11 mouse cellular contexts compared by ENCODE assay signal in the genomic region with DNA sequence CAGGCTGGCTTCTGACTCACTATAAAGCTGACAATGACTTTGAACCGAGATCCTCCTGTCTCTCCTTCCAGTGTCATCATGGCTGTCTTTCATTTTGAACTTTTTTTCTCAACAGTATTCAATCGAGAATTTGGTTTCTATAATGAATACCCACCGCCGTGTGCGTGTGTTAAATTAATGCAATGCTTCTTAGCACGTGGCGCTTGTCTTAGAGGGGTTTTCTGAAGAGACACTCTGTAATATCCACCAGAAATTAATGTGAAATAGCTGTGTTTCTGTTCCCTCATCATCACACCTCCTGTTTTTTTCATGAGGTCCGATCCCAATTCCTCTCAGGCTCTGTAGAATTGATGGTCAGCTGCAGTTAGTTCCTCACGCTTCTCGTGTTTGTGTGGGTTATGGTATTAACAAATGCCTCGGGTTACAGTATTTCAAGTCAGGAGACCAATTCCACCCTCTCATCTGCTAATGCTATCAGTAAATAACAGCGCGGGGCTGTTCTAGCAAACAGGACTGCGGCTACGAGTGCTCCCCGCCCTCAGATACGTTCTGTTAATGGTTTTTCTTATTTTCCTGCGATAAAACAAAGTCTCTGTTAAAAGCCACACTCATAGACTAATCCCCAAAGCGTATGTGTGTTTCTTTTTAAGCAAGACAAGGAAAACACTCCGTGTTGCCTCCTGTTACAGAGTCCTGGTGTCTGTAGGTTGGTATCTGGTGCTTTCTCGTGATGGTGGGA. TPM values are rescaled to one million over a fixed set of nuclear protein-coding genes. Genes with fewer than 3 reads are reported as not detected.
DNase-seq lines count a peak whose midpoint lies in the region; ATAC-seq lines count a peak whose summit lies in the region.
"Had no signal": no experiment of that assay in that cellular context is flagged by ENCODE, and none has a peak within 500 bp of the region (broad histone marks: within the 10 kb centered on the region; RNA-seq: fewer than 3 reads in every experiment).

No protein-coding gene starts in this region.

- H3K27ac ChIP-seq in forebrain, embryonic 15.5 days (replicated peaks): 0 out of 2 replicates have a peak overlapping the region, but pooled peaks have one; percentile 8
- no peak overlapping the region for H3K27ac ChIP-seq in forebrain, embryonic 10.5 days
- H3K27ac ChIP-seq in liver, embryonic 15.5 days (replicated peaks): peak overlapping the region; percentile 95
- H3K27ac ChIP-seq: limb, embryonic 15.5 days had no signal

- no peak overlapping the region for H3K9ac ChIP-seq in forebrain, embryonic 15.5 days (replicated peaks)
- peak overlapping the region; percentile 58 for H3K9ac ChIP-seq in liver, embryonic 15.5 days
- H3K9ac ChIP-seq: limb, embryonic 15.5 days had no signal

- H3K9me3 ChIP-seq in forebrain, embryonic 15.5 days: no peaks in the 10 kb centered on the region
- no peaks in the 10 kb centered on the region for H3K9me3 ChIP-seq in forebrain, embryonic 10.5 days
- no peaks in the 10 kb centered on the region for H3K9me3 ChIP-seq in liver, embryonic 15.5 days (replicated peaks)
- H3K9me3 ChIP-seq: limb, embryonic 15.5 days had no signal

- WGBS in forebrain, embryonic 15.5 days: 72% methylated on average over 21 of the region's 21 CpGs
- WGBS in forebrain, embryonic 10.5 days: 86% methylated on average over 21 of the region's 21 CpGs
- WGBS in liver, embryonic 15.5 days (ENCODE audit: insufficient replicate concordance): 25% methylated on average over 21 of the region's 21 CpGs

- H3K4me1 ChIP-seq in forebrain, embryonic 15.5 days: peaks cover 13% of the 10 kb centered on the region
- peaks cover 55% of the 10 kb centered on the region for H3K4me1 ChIP-seq in forebrain, embryonic 10.5 days
- H3K4me1 ChIP-seq in liver, embryonic 15.5 days (replicated peaks): peaks cover 96% of the 10 kb centered on the region

- H3K4me2 ChIP-seq in forebrain, embryonic 15.5 days (replicated peaks): no peak overlapping the region
- H3K4me2 ChIP-seq in liver, embryonic 15.5 days: peak overlapping the region; percentile 71
- H3K4me2 ChIP-seq: limb, embryonic 15.5 days had no signal

- no peaks in the 10 kb centered on the region for H3K36me3 ChIP-seq in forebrain, embryonic 15.5 days
- no peaks in the 10 kb centered on the region for H3K36me3 ChIP-seq in forebrain, embryonic 10.5 days (replicated peaks)
- no peaks in the 10 kb centered on the region for H3K36me3 ChIP-seq in liver, embryonic 15.5 days (replicated peaks)
- H3K36me3 ChIP-seq: limb, embryonic 15.5 days had no signal

- no peaks in the 10 kb centered on the region for H3K27me3 ChIP-seq in forebrain, embryonic 15.5 days
- peaks cover 12% of the 10 kb centered on the region; the same call in 1 of the 2 replicates for H3K27me3 ChIP-seq in forebrain, embryonic 10.5 days (ENCODE audit: poor library complexity, severe bottlenecking)
- no peaks in the 10 kb centered on the region for H3K27me3 ChIP-seq in liver, embryonic 15.5 days

- ATAC-seq in forebrain, embryonic 15.5 days (replicated peaks): no peak
- ATAC-seq in liver, embryonic 15.5 days (ENCODE audit: insufficient read depth): peak; percentile 59

- DNase-seq in forebrain, embryonic 10.5 days (ENCODE audit: extremely low spot score, low spot score): no peak
- peak; percentile 29 for DNase-seq in spleen, adult 12 weeks (ENCODE audit: low spot score)
- no peak for DNase-seq in spleen, postnatal 14 days (ENCODE audit: low spot score in 2 of 2)
- DNase-seq in cerebellum, adult 11-12 months: no peak
- no peak for DNase-seq in cerebellum, adult 9-11 months
- no peak for DNase-seq in right cerebral cortex, postnatal 25 days
- DNase-seq: kidney, postnatal 14 days; right cerebral cortex, postnatal 14 days had no signal

- no peak overlapping the region for H3K4me3 ChIP-seq in forebrain, embryonic 15.5 days
- H3K4me3 ChIP-seq in forebrain, embryonic 10.5 days: no peak overlapping the region
- peak overlapping the region; percentile 37 for H3K4me3 ChIP-seq in liver, embryonic 15.5 days (replicated peaks)
- H3K4me3 ChIP-seq: limb, embryonic 15.5 days had no signal

RNA-seq across cellular contexts. Expression of a gene that starts 32.6 kb away (rescaled TPM):
- 3.1 TPM in 2 replicates for polyA plus RNA-seq in forebrain, embryonic 15.5 days (2015; fragmentation: Nextera tagmentation; extraction: Ambion mirVana)
- polyA plus RNA-seq in forebrain, embryonic 10.5 days (2016; fragmentation: Nextera tagmentation; extraction: Ambion mirVana): 0.99 and 1.1 TPM in 2 replicates
- polyA plus RNA-seq in liver, embryonic 15.5 days (2015; fragmentation: Nextera tagmentation; extraction: Ambion mirVana): 1.2 TPM in 2 replicates
